Mouse (Mus musculus) cerebellum, postnatal 36 days (tissue): ENCODE measurements around the gene Gstp2.

Source experiments
- DNase-seq, 2 experiments: peaks; one replicate each; pipeline ENCODE4 v3.0.0; 2021 to 2022; ENCODE audit warnings: mixed read lengths in 2 of 2

Gene Gstp2

DNA sequence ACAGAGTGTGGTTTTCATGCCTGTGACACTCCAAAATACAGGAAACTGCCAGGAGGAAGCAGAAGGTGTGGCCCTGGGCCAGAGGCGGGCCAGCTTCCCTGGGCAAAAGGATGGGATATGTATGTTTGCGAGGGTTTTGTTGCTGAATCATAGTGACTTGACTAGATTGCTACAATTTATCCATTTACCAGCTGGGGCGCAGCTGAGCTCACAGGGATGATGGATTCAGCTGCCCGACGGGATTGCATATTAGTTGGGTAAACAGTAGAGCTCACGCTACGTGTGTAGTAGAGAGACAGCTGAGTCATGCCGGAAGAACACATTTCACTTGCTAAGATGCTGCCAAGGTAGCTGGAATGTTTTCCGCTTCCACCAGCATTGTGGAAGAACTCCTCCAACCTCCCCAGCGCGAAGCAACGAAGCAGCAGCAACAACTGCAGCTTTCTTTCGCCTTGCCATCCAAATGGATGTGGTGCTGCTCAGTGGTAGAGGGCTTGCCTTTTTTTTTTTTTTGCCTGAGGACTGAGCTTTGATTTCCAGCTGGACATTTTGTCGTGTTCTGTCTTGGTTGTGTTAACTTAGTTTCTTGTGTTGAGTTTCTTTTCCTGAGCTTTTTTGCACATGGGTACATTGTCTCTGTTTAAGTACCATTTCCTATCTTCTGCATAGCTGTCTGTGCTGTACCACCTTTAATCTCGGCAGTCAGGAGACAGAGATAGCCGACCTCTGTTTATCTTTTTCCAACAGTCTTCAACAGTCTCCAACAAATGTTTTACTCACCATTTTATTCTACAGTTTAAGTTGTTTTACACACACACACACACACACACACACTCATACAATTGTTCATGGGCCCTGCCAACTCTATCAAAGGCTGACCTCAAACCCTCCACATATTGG, at the start of gene Gstp2:
Gene Gstp2, minus strand, starts transcription at position 58 of the 900 bp plus-strand sequence.
- peak; percentile 80 to 85 for DNase-seq

DNA sequence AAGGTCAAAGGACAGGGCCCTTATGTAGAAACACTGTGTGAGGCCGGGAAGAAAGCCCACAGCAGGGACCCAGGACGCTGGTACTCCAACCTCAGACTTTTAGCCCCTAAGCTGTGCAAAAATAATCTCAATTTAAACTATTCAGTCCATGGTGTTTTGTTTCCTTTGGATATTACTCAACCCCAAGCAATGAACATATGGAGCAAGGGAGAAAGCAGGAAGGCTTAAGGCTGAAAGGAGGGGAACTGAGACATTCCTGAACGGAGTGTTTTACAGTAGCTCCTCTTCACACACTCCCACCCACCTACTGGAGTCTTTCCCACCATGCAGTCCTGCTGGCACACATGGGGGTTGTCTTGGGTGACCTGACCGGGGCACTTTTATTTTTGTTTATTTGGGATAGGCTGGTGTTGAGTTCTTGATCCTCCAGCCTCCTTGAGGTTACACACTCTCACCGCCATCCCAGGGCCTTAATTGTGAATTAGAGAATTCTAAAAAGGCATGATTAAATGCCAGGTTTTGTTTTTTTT, 49.0 kb upstream of the Gstp2 start:
- DNase-seq: no peak

DNA sequence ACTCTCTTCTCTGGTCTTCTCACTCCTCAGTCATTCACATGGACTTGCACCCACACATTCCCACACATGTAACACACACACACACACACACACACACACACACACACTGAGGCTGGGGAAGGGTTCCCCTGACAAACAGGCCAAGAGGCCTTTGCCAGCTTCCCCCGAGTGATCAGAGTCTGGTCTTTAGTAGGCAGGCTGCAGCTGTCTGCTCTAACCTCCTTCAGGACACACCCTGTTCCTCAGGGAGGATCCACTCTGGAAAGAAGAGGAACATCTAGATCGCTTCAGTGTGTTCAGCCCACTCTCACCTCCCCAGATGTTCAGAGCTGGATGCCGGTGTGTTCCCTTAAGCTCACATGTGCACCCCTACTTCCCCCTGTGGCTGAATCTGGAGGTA, 48.5 kb upstream of the Gstp2 start:
- DNase-seq: no peak

DNA sequence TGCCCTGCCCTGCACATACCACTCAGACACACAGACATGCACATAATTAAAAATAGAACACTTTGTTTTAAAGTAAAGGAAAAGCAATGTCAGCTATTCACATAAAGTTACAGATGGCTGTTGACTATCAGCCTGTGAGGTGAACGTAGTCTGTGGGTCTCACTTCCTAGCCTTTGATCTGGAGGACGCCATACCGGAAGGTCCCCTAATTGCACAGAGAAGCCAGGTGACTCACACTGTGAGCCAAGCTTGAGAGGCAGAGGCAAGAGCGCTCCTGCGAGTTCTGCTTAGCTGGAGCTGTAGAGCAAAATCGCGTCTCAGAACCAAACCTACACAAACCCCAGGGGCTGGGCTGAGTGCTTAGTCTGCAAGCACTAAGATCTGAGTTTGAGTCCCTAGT, 47.9 kb upstream of the Gstp2 start:
- no peak for DNase-seq

DNA sequence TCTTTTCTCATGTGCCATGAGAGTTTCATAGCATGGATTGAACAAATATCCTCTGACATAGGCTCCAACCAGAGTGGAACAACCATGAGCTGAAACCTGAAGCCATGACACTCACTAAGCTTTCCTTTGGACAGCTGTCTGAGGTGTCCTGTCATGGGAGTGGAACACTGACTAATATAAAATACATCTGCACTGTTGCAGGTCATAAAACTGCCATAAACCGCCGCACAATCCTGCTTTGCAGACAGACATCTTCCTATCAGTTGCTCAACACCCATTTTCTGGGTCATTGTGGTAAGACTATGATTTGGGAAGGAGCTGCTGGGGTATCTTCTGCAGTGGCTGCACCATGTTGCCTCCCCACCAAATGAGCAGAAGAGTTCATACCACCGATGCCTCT, 46.9 kb upstream of the Gstp2 start:
- no peak for DNase-seq

DNA sequence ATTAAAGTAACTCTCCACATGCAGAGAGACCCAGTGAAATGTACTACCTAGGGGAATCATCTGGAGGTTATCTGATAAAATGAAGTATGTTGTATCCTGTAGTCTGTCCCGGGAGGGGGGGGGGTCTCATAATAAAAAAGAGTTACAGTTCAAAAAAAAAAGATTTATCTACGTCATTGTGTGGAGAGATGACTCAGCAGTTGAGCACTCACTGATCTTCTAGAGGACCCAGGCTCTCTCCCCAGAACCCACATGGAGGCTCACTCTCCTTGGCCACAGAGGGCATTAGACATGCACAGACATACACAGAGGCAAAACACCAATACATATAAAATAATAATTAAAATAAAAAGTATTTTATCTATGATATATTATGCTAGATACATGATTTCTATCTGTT, 45.6 kb upstream of the Gstp2 start:
- DNase-seq: no peak

DNA sequence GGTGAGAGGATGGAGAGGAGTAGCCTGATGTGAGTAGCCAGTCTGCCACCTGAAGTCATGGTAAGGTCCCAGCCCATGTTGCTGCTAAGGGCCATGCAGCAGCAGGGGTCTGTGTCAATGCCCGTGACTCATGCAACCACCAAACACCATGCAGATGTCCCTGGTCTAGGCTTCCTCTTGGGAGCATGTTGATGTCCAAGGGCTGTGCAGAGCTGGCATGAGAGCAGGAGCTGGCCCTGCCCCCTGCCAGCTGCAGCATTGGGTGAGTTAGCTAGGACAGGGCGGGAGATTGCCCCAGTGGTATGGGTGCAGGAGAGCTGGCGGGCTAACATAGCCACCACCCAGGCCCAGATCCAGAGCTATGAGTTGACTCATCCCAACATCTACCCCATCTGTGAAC, 44.6 kb upstream of the Gstp2 start:
- DNase-seq: no peak

DNA sequence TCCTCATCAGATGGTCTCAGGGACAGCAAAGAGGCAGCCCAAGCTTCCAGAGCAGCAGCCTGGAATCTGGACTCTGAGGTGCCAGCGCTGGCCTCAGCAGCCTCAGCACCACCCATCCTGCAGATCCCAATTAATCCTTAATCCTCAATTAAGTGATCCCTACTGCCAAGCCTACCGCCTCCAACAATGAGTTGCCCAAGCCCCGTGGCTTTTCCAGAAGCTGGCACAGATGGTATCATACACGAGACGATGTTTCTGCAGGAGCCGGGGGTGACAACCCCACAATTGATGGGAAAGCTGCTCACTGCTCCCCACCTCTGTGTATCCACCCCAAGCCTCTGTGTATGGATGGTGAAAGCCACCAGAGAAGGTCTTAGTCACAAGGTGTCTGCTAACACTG, 43.3 kb upstream of the Gstp2 start:
- no peak for DNase-seq

DNA sequence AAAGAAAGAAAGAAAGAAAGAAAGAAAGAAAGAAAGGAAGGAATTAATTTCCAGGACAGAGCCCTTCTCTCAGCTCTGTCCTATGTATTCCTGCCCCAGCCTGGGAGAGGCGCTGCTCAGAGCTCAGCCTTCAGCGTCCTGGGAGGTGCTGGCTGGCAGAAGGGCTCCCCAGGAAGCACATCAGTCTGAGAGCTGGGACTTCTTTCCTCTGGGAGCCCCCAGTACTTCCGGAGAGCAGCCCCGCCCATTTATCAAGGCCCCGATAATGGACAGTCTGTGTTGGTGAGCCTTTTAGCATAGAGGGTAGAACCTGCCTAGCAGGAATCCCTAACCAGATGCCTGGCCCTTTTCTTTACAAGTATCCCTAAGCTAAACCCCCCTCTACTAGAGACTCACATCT, 42.3 kb upstream of the Gstp2 start:
- no peak for DNase-seq

DNA sequence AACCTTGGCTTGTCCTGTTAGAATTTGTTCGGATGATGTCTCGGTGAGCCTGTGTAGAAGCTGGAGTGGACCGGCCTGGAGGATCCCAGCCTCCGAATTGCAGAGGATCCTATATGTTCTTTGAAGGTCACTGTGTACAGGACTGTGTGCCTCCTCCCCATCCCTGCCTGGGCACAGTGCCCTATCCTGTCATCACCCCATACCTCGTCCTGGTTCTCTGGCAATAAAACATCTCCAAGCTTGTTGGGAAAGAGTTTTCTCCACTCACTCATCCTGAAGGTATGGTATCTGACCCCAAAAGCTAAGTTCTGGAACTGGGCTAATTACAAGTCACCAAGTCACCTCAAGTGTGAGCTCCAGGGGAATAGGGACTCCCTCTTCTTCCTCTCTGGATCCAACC, 41.3 kb upstream of the Gstp2 start:
- DNase-seq: no peak

DNA sequence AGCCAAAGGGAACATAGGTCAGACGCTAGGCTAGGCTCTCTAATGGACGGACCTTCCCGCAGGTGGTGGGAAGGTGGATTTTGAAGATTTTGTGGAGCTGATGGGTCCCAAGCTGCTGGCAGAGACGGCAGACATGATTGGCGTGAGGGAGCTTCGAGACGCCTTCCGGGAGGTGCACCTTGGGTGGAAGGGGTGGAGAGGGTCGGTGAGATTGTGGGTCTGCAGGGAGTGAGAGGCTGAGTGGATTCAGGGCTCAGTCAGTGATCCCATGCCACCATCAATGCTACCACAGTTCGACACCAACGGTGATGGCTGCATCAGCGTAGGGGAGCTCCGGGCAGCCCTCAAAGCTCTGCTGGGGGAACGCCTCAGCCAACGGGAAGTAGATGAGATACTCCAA, 40.3 kb upstream of the Gstp2 start:
- no peak for DNase-seq

DNA sequence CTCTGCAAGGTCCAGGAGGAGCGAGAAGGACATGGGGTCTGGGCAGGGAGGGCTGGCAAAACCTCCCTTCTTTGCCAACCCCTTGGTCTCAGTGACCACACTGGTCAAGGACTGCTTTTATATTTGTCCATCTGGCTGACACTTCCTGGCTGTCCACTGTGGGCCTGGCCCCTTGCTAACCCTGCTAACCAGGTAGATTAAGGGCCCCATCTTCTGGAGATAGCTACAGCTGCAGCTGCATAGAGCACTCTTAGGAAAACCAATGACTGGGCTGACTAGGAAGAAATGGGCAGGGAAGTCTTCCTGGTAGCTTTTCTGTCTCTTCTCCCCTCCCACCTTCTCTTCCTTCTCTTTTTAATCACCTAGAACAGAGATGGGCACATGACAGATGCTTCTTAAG, 39.2 kb upstream of the Gstp2 start:
- DNase-seq: no peak

DNA sequence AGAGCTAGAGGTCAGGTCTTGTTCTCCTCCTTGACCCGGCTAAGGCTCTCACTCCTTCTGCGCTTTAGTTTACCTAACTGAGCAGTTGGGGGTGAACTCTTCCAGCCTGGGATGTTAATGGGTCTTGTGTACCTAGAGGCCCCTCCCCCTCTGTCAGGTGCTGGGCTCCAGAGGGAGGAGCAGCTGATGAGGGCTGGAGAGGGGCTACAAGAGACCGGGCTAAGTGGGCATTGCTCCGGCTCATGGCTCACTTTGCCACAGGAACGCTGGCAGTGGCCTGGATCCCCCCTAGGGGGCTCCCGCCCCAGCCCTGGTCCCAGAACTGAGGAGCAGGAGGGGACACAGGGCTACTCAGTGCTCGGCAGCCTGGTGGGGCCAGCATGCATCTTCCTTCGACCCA, 38.0 kb upstream of the Gstp2 start:
- DNase-seq: no peak

DNA sequence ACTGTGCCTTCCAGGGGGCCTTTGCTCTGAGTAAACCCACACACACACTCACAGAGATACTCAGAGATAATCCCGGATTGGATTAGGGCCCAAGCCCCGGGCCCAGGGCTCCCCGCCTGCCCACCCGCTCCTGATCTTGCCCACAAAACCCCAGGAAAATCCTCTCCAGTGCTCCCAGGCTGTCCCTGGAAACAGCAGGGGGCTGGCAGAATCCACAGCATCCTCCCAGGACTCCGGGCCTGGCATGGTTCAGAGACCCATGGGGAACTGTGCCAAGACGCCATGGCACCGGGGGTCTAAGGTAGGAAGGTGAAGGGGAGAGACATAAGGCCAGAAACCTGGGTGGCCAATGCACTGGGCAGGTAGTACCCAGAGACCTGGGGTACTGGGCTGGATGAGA, 37.5 kb upstream of the Gstp2 start:
- no peak for DNase-seq

DNA sequence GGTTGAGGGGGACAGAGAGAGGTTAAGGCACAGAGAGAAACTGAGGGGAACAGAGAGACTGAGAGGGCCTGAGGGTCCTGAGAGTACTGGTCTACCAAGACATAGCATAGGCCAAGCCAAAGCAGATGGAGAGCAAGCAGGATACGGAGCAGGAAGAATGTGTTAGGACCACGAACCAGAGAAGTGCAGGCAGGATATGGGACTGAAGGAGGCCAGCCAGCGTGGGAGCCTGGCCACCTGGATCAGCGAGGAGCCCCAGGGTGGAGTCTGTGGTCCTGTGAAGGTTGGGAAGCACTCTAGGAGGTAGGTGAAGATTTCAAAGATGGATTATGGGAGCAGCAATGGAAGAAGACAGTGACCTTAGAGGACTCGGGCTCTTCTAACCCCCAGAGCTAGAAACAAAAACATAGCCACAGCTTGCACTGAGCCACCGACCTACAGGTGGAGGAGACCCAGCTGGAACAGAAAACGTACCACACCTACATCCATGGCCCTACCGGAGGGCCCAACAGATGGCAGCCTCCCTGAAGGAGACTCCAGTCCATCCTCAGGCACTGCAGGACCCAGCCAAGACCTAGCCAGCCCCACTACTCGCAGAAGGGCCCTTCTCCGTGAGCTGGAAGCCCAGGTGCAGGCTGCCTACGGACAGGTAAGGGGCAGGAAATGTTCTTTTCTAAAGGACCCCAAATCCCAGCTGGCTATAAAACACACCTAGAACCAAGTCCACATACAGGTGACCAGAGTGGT, 36.6 kb upstream of the Gstp2 start:
- peak; percentile 39 to 45 for DNase-seq

DNA sequence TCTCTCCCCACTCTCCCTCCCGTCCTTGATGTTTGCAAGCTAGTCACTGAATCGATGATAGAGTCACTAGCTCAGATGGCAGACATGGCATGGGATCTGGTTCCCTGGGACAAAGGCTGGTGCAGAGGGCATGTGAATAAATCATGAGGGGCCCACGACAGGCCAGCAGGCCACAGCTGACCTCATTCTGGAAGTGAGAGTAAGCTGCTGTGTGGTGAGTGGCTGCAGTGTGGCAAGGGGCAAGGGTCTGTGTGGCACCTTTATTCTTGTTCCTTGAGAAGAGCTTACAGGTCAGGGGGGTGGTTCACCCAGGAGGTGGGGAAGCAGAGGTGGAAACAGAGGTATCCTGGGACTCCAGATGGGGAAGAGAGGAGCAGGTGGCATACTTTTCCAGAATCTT, 35.6 kb upstream of the Gstp2 start, which contains the start of gene Cabp2:
Gene Cabp2, plus strand, starts transcription at position 185 of the 400 bp plus-strand sequence.
- DNase-seq: no peak

DNA sequence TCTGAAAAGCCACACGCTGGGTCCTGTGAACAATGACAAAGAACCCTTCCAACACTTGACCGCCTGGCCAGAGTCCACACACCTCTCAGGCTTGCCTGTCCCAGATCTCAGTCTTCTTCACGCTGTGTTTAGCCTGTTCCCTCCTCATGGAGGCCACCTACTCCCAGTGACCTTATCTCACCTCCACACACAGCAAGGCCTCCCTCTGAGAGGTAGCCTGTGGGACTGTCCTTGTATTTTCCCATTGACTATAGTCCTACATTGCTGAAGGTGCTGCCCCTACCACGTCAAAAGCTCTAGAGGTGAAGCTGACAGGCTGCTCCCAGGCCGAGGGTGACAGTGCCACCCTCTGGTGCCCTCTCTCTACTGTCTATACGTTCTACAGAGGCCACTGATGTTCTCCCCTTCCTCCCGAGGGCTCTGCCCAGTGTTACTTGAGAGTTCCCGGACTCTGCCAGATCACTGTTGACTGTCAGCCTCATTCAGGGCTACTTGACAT, 34.7 kb upstream of the Gstp2 start:
- DNase-seq: peak; percentile 85 to 86

DNA sequence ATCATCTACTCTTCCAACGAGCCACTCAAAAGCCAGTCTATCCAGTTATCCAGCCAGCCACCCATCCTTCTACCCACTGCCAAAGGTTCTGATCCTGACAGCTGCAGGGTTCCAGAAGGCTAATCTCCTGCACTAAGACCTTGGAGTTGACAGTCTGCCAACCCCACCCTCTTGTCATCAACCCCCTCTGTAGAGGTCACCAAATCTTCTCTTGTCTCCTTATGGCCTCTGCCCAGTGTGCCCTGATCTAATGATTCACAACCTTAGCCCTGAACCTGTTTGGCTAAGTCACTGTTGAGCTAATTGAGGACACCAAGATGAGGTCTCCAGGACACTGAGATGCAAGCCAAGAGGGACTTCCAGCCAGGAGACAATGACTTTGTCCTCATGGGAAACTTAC, 33.8 kb upstream of the Gstp2 start:
- no peak for DNase-seq

DNA sequence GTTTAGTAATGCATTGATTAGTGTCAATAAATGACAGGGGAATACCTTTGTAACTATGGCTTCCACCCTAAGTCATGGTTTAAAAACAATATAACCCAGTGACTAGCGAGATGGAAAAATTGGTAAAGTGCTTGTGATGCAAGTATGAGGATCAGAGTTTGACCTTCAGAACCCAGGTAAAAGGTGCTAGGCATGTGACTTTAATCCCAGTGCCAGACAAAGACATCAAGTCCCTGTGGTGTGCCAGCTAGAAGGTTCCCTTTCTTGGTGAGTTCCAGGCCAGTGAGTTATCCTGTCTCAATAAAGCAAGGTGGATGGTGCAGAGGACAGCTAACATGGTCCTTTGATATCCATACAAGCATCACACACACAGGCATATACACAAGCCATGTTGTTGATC, 29.7 kb upstream of the Gstp2 start:
- DNase-seq: no peak

DNA sequence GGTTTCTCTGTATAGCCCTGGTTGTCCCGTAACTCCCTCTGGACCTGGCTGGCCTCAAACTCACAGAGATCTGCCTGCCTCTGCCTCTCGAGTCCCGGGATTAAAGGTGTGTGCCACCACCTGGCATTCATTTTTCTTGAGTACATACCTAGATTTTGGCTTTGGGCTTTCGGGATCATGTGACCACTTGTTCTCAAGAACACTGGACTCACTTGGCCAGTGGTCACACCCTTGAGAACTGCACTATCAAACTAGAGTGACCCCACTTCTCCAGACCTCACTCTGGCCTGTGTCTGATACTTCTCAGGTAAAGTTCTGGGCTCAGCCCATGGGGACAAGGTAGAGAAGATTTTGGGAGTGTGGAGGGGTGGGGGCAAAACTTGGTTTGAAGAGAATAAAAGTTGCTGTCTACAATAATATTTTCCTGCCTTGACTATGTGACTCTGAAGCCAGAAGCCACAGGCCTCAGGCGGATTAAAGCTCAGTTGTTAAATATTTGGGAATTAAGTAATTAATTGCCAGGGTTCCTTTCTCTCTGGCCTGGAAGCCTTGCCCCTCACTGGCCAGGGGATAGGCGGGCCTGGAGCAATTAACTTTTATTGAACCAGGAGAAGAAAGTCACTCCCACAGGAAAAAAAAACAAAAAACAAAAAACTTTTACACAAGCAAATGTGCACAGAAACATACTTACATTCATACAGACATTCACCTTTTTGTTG, 27.0 kb upstream of the Gstp2 start:
- no peak for DNase-seq

DNA sequence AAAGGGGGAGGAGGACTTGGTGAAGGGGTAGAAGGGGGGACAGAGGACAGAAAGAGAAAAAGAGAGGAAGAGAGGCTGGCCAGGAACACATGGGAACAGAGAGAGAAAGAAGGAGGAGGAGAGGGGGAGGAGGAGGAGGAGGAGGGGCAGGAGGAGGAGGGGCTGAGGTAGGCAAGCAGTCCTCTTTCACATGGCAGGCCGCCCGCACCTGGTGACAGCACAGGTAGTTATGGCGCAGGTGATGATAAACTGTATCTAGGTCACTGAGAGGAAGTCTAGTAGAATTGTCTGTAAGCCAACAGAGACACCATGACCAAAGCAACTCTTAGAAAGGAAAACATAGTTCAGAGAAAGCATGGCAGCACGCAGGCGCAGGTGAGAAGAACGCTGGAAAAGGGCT, 25.6 kb upstream of the Gstp2 start:
- peak in 1 of 2 experiments; percentile 42 for DNase-seq

DNA sequence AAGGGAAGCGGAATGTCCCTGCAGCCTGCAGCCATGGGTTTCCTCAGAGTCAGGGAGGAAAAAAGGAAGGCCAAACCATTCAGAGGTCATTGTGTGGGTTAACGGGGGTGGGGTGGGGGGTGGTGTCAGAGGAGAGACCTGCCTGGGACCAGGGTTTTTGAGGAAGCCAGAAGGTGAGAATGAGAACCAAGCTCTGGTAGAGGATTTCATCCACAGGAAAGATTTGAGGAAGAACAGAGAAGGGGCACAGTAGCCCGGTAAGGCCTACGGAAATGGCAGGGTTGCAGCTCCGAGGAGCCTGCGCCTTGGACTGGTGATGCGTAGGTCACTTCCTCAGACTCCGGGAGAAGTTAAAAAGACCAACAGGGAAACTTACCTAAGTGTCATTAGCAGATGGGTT, 24.9 kb upstream of the Gstp2 start:
- no peak for DNase-seq

DNA sequence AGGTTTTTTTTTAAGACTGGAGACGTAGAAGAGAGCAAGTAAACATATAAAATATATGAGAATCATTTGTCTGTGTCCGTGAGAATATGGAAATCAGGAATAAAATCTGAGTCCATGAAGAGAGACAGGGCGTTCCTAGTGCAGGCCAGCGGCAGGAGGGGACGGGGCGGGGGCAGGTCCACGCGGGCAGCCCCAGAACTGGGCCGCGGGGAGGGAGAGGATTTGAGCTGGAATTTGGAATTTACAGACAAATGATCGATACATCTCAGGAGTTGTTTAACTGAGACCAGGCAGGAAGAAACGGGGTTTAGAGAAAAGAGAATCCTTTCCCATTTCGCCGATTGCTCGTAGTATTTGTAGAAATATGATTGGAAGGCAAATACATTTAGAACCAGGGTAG, 24.5 kb upstream of the Gstp2 start:
- DNase-seq: no peak
